Mouse (Mus musculus) MEL (cell line): ENCODE results near the gene Lancl2. TPM values are rescaled to one million over a fixed set of nuclear protein-coding genes. Genes with fewer than 3 reads are reported as not detected.

Experiments
- DNase-seq: peaks from one replicate; pipeline ENCODE4 v3.0.0; 2011; ENCODE audit warnings: low read depth, low spot score
- H3K27ac ChIP-seq: 2 replicates; pipeline ENCODE4 v1.5.1; 2012; ENCODE audit warnings: low read depth, mild to moderate bottlenecking, control low read depth, low read length, moderate library complexity; ENCODE audit not compliant: control insufficient read depth
- H3K27me3 ChIP-seq, 2 experiments: fragments of 150-350 bp in 1 of 2; sonication (generic) in 1 of 2; 2 replicates each; pipeline ENCODE4 v1.6.1; 2012; ENCODE audit warnings: low read length in 2 of 2, mild to moderate bottlenecking in 2 of 2, improper control_type of control experiment in 1 of 2, moderate library complexity in 1 of 2; ENCODE audit not compliant: insufficient read depth in 2 of 2, control insufficient read depth in 1 of 2
- H3K36me3 ChIP-seq, 2 experiments: 2 replicates each; pipeline ENCODE4 v1.6.1; 2012 to 2014; ENCODE audit warnings: low read length in 2 of 2, improper control_type of control experiment in 1 of 2, inconsistent platforms in 1 of 2, mild to moderate bottlenecking in 1 of 2; ENCODE audit not compliant: insufficient read depth in 2 of 2, control insufficient read depth in 1 of 2
- H3K4me1 ChIP-seq, 2 experiments: fragments of 150-350 bp in 1 of 2; sonication (generic) in 1 of 2; 2 replicates each; pipeline ENCODE4 v1.6.1; 2012; ENCODE audit warnings: low read length in 2 of 2, improper control_type of control experiment in 1 of 2, mild to moderate bottlenecking in 1 of 2; ENCODE audit not compliant: insufficient read depth in 2 of 2, control insufficient read depth in 1 of 2
- H3K4me3 ChIP-seq, 2 experiments: fragments of 150-350 bp in 1 of 2; sonication (generic) in 1 of 2; 2 replicates each; pipeline ENCODE4 v1.5.1; 2012; ENCODE audit warnings: low read depth in 2 of 2, low read length in 2 of 2, mild to moderate bottlenecking in 2 of 2, moderate library complexity in 2 of 2, control low read depth in 1 of 2, improper control_type of control experiment in 1 of 2; ENCODE audit not compliant: control insufficient read depth in 1 of 2, insufficient read depth in 1 of 2
- H3K79me2 ChIP-seq: 2 replicates; pipeline ENCODE4 v1.6.1; 2012; ENCODE audit warnings: mild to moderate bottlenecking, low read length, moderate library complexity; ENCODE audit not compliant: control insufficient read depth, poor library complexity, insufficient read depth
- H3K9ac ChIP-seq: 2 replicates; pipeline ENCODE4 v1.6.1; 2012; ENCODE audit warnings: low read depth, mild to moderate bottlenecking, control low read depth, low read length, moderate library complexity; ENCODE audit not compliant: control insufficient read depth, poor library complexity, severe bottlenecking
- H3K9me3 ChIP-seq: fragments of 150-350 bp; sonication (generic); replicated peaks from 2 replicates; pipeline ENCODE4 v1.6.1; 2012; ENCODE audit warnings: mild to moderate bottlenecking, low read length, improper control_type of control experiment, moderate library complexity; ENCODE audit not compliant: insufficient read depth
- BHLHE40 ChIP-seq: IDR thresholded peaks from 2 replicates; pipeline ENCODE4 v1.6.1; 2012; ENCODE audit warnings: low read depth, mild to moderate bottlenecking, inconsistent platforms, low read length, improper control_type of control experiment, borderline replicate concordance
- CHD1 ChIP-seq: IDR thresholded peaks from 2 replicates; pipeline ENCODE4 v1.6.1; 2012; ENCODE audit warnings: low read depth, mild to moderate bottlenecking, inconsistent platforms, low read length, improper control_type of control experiment
- CHD2 ChIP-seq: IDR thresholded peaks from 2 replicates; pipeline ENCODE4 v1.6.1; 2011; ENCODE audit warnings: low read length, improper control_type of control experiment
- CTCF ChIP-seq, 3 experiments: IDR thresholded peaks in 2 of 3; conservative IDR thresholded peaks in 1 of 3; 2 replicates each; pipeline ENCODE4 v1.5.1; 2011 to 2012; ENCODE audit warnings: low read length in 3 of 3, low read depth in 2 of 3, mild to moderate bottlenecking in 2 of 3, improper control_type of control experiment in 1 of 3, inconsistent platforms in 1 of 3, mixed read lengths in 1 of 3, moderate library complexity in 1 of 3; ENCODE audit not compliant: control insufficient read depth in 1 of 3, insufficient read depth in 1 of 3, poor library complexity in 1 of 3, severe bottlenecking in 1 of 3
- E2F4 ChIP-seq: IDR thresholded peaks from 2 replicates; pipeline ENCODE4 v1.6.1; 2011; ENCODE audit warnings: low read depth, low read length, improper control_type of control experiment, borderline replicate concordance
- GABPA ChIP-seq: IDR thresholded peaks from 2 replicates; pipeline ENCODE4 v1.6.1; 2012; ENCODE audit warnings: low read depth, mild to moderate bottlenecking, inconsistent platforms, low read length, improper control_type of control experiment, moderate library complexity
- GATA1 ChIP-seq: IDR thresholded peaks from 2 replicates; pipeline ENCODE4 v1.6.1; 2011; ENCODE audit warnings: low read depth, low read length, improper control_type of control experiment
- HCFC1 ChIP-seq: IDR thresholded peaks from 2 replicates; pipeline ENCODE4 v1.6.1; 2012; ENCODE audit warnings: low read depth, mild to moderate bottlenecking, inconsistent platforms, low read length, improper control_type of control experiment, moderate library complexity
- JUND ChIP-seq: IDR thresholded peaks from 2 replicates; pipeline ENCODE4 v1.6.1; 2011; ENCODE audit warnings: low read depth, mild to moderate bottlenecking, improper control_type of control experiment, low read length
- KAT2A ChIP-seq: conservative IDR thresholded peaks from 2 replicates; pipeline ENCODE4 v1.6.1; 2012; ENCODE audit warnings: low read depth, low read length, improper control_type of control experiment, inconsistent platforms
- MAFK ChIP-seq: IDR thresholded peaks from 2 replicates; pipeline ENCODE4 v1.6.1; 2011; ENCODE audit warnings: low read depth, mild to moderate bottlenecking, low read length, improper control_type of control experiment, borderline replicate concordance
- MAX ChIP-seq: IDR thresholded peaks from 2 replicates; pipeline ENCODE4 v1.6.1; 2011; ENCODE audit warnings: low read length, improper control_type of control experiment
- MAZ ChIP-seq: IDR thresholded peaks from 2 replicates; pipeline ENCODE4 v1.6.1; 2012; ENCODE audit warnings: low read depth, mild to moderate bottlenecking, inconsistent platforms, low read length, improper control_type of control experiment
- MXI1 ChIP-seq: IDR thresholded peaks from 2 replicates; pipeline ENCODE4 v1.6.1; 2011; ENCODE audit warnings: mild to moderate bottlenecking, low read depth, low read length, improper control_type of control experiment
- MYB ChIP-seq: IDR thresholded peaks from 2 replicates; pipeline ENCODE4 v1.6.1; 2011; ENCODE audit warnings: mild to moderate bottlenecking, low read depth, low read length, improper control_type of control experiment
- NELFE ChIP-seq: IDR thresholded peaks from 2 replicates; pipeline ENCODE4 v1.6.1; 2011; ENCODE audit warnings: low read depth, low read length, improper control_type of control experiment
- NRF1 ChIP-seq: IDR thresholded peaks from 2 replicates; pipeline ENCODE4 v1.6.1; 2014; ENCODE audit warnings: low read depth, mild to moderate bottlenecking, inconsistent platforms, low read length, improper control_type of control experiment, moderate library complexity; ENCODE audit not compliant: poor library complexity, insufficient read depth, severe bottlenecking
- POLR2AphosphoS5 ChIP-seq: IDR thresholded peaks from 2 replicates; pipeline ENCODE4 v1.6.1; 2012; ENCODE audit warnings: low read depth, borderline replicate concordance, mild to moderate bottlenecking, inconsistent platforms, low read length, moderate library complexity, mixed read lengths
- RAD21 ChIP-seq: IDR thresholded peaks from 2 replicates; pipeline ENCODE4 v1.6.1; 2011; ENCODE audit warnings: mild to moderate bottlenecking, low read depth, low read length, improper control_type of control experiment
- RCOR1 ChIP-seq: IDR thresholded peaks from 2 replicates; pipeline ENCODE4 v1.6.1; 2012; ENCODE audit warnings: low read depth, mild to moderate bottlenecking, inconsistent platforms, low read length, improper control_type of control experiment
- TBP ChIP-seq: IDR thresholded peaks from 2 replicates; pipeline ENCODE4 v1.8.0; 2011; ENCODE audit warnings: low read depth, low read length, improper control_type of control experiment
- TCF12 ChIP-seq: IDR thresholded peaks from 2 replicates; pipeline ENCODE4 v1.6.1; 2014; ENCODE audit warnings: low read depth, mild to moderate bottlenecking, inconsistent platforms, low read length, improper control_type of control experiment, moderate library complexity
- UBTF ChIP-seq: IDR thresholded peaks from 2 replicates; pipeline ENCODE4 v1.6.1; 2012; ENCODE audit warnings: low read depth, mild to moderate bottlenecking, inconsistent platforms, low read length, improper control_type of control experiment, moderate library complexity, borderline replicate concordance; ENCODE audit not compliant: insufficient read depth
- USF2 ChIP-seq, 2 experiments: IDR thresholded peaks; 2 replicates each; pipeline ENCODE4 v1.6.1; 2011 to 2012; ENCODE audit warnings: improper control_type of control experiment in 2 of 2, low read length in 2 of 2, borderline replicate concordance in 1 of 2, inconsistent platforms in 1 of 2, low read depth in 1 of 2, mild to moderate bottlenecking in 1 of 2; ENCODE audit not compliant: insufficient read depth in 1 of 2
- ZC3H11A ChIP-seq: IDR thresholded peaks from 2 replicates; pipeline ENCODE4 v1.6.1; 2012; ENCODE audit warnings: low read depth, mild to moderate bottlenecking, inconsistent platforms, low read length, improper control_type of control experiment
- ZKSCAN1 ChIP-seq: IDR thresholded peaks from 2 replicates; pipeline ENCODE4 v1.6.1; 2012; ENCODE audit warnings: low read depth, mild to moderate bottlenecking, inconsistent platforms, low read length, improper control_type of control experiment, moderate library complexity
- ZMIZ1 ChIP-seq: IDR thresholded peaks from 2 replicates; pipeline ENCODE4 v1.6.1; 2012; ENCODE audit warnings: low read depth, mild to moderate bottlenecking, inconsistent platforms, low read length, improper control_type of control experiment, moderate library complexity
- polyA plus RNA-seq, 2 experiments: library from polyadenylated mRNA; stranded (reverse) in 1 of 2; unstranded in 1 of 2; fragments of >175 nt in 1 of 2; fragments of >200 nt in 1 of 2; gene quantifications; 2 replicates each; pipeline versions ENCODE4 v1.2.1 to v1.2.4; 2012; ENCODE audit warnings: low replicate concordance in 2 of 2, low read depth in 1 of 2; ENCODE audit not compliant: insufficient read length in 2 of 2, insufficient read depth in 1 of 2, missing spikeins in 1 of 2
- total RNA-seq: library from RNA; depleted of rRNA; stranded (reverse); fragments of 300-350 nt; gene quantifications from 2 replicates; pipeline ENCODE4 v1.2.3, GENCODE M21; 2012

Gene Lancl2
- total and polyA plus RNA-seq, 3 experiments, result 17.7 to 19.6 TPM; not detected in 1

- no peak for TF ChIP-seq MXI1
- no peak for TF ChIP-seq USF2 (IDR thresholded peaks at IDR 0.05; ENCODE audit: borderline replicate concordance in 1 of 2, insufficient read depth in 1 of 2, low read depth in 1 of 2, low read length in 2 of 2)
- no peak for TF ChIP-seq GABPA
- TF ChIP-seq CHD2, result no peak
- no peak for TF ChIP-seq NELFE
- TF ChIP-seq ZKSCAN1, result no peak
- peak; percentile 46 for TF ChIP-seq ZC3H11A
- TF ChIP-seq UBTF, result no peak
- TF ChIP-seq RAD21, result peak; percentile 42
- no peak for TF ChIP-seq ZMIZ1
- TF ChIP-seq KAT2A, result no peak
These were observed 41.0 kb downstream of the Lancl2 start (continued) for GRCm38 (mm10) chr6:57743333-57743732.

DNA sequence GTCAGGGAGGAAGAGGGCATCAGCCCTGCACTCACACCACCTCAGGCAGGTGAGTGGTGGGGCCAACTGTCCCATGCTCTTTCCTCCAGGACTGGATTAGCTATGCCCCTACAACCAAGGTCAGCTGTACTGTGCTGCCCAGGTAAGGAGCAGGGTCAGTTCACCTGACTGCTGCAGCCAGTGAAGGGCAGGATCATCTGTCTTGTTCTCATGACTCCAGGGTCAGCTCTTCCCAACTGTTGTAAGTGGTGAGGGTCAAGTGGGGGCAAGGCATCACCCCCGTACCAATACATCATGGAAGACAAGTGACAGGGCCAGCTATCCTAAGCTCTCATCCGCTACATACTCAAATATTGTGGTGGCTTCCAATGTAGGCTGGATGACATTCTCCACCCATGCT lies 41.8 kb downstream of the Lancl2 start:
- H3K9ac ChIP-seq, result no peak overlapping the region
- H3K36me3 ChIP-seq, result peaks cover 0 to 31% of the 10 kb centered on the region in 2 experiments; a peak in 2 of 4 replicates

GRCm38 (mm10) chr6:57744974-57745747 lies 42.8 kb downstream of the Lancl2 start:
- Histone ChIP-seq H3K79me2 (no peaks in the 10 kb centered on the region), H3K4me1 (peaks cover 20 to 22% of the 10 kb centered on the region in 2 experiments), H3K36me3 (peaks cover 0 to 26% of the 10 kb centered on the region in 2 experiments; a peak in 2 of 4 replicates), H3K27me3 (no peaks in the 10 kb centered on the region), H3K4me3 (peak overlapping the region in 1 of 2 experiments; percentile 6; a peak in 2 of 4 replicates), H3K9ac (peak overlapping the region; percentile 45), H3K27ac (peak overlapping the region; percentile 97), H3K9me3 (no peaks in the 10 kb centered on the region)
- DNase-seq, result peak; percentile 97
- TF ChIP-seq MAZ (peak; percentile 17; the same call in 1 of the 2 replicates), E2F4 (0 out of 2 replicates have a peak, but pooled peaks have one; percentile 45), NRF1 (no peak), GATA1 (peak; percentile 98), BHLHE40 (peak; percentile 64), NELFE (no peak), RAD21 (no peak; the same call in 1 of the 2 replicates), TBP (0 out of 2 replicates have a peak, but pooled peaks have one; percentile 14), USF2 (IDR thresholded peaks at IDR 0.05; ENCODE audit: borderline replicate concordance in 1 of 2, insufficient read depth in 1 of 2, low read depth in 1 of 2, low read length in 2 of 2) (no peak), JUND (peak; percentile 92), ZKSCAN1 (no peak), MAFK (peak; percentile 98), HCFC1 (0 out of 2 replicates have a peak, but pooled peaks have one; percentile 22), MAX (no peak), RCOR1 (peak; percentile 94), GABPA (peak; percentile 86), CTCF (IDR thresholded peaks at IDR 0.05 in 2 of 3, conservative IDR thresholded peaks at IDR 0.05 in 1 of 3; ENCODE audit: control insufficient read depth in 1 of 3, insufficient read depth in 1 of 3, low read depth in 2 of 3, low read length in 3 of 3, poor library complexity in 1 of 3, severe bottlenecking in 1 of 3) (no peak), MYB (peak; percentile 56; the same call in 1 of the 2 replicates), TCF12 (peak; percentile 97)

More for the DNA sequence above, 41.8 kb downstream of the Lancl2 start:
- no peak for TF ChIP-seq POLR2AphosphoS5
- TF ChIP-seq RAD21, result no peak
- TF ChIP-seq CHD1, result no peak
- TF ChIP-seq USF2 (IDR thresholded peaks at IDR 0.05; ENCODE audit: borderline replicate concordance in 1 of 2, insufficient read depth in 1 of 2, low read depth in 1 of 2, low read length in 2 of 2), result no peak
- peak overlapping the region; percentile 95 for H3K27ac ChIP-seq
- no peaks in the 10 kb centered on the region for H3K79me2 ChIP-seq
- H3K27me3 ChIP-seq, result no peaks in the 10 kb centered on the region
- H3K9me3 ChIP-seq, result no peaks in the 10 kb centered on the region
- H3K4me1 ChIP-seq, result peaks cover 22 to 23% of the 10 kb centered on the region in 2 experiments
- DNase-seq, result no peak
- no peak overlapping the region for H3K4me3 ChIP-seq
